Mouse (Mus musculus): ENCODE measurements at regions not wholly inside any gene's neighbourhood (a gene's known extent, or its start where the extent isn't known, plus 50 kb on each side); places are given as distances from the start of the nearest gene placed in this dataset.

GRCm38 (mm10) chr12:26796367-26796766 lies 327.4 kb downstream of the Cmpk2 start:
- H3K4me3 ChIP-seq (ENCODE audit: insufficient read depth in 1 of 2, low read depth in 2 of 2, low read length in 2 of 2): no peak overlapping the region
- DNase-seq (ENCODE audit: low read depth in 3 of 3, low spot score in 3 of 3) (no peak), ATAC-seq (ENCODE audit: insufficient read depth) (no peak)
- 55% methylated on average over 2 of the region's 2 CpGs for WGBS (ENCODE audit: insufficient replicate concordance)
- H3K36me3 ChIP-seq (replicated peaks; ENCODE audit: control insufficient read depth, insufficient read depth, low read depth): no peaks in the 10 kb centered on the region
- no peak overlapping the region for H3K9ac ChIP-seq (replicated peaks)
- H3K27ac ChIP-seq: no peak overlapping the region
- no peaks in the 10 kb centered on the region for H3K27me3 ChIP-seq (ENCODE audit: control insufficient read depth, insufficient read depth, low read length)
- no peak overlapping the region for H3K4me2 ChIP-seq (ENCODE audit: low read depth)
- TF ChIP-seq EP300 (IDR thresholded peaks at IDR 0.05; ENCODE audit: low read depth): no peak
- TF ChIP-seq CTCF (IDR thresholded peaks at IDR 0.05; ENCODE audit: low read depth): no peak
- no peaks in the 10 kb centered on the region for H3K4me1 ChIP-seq (replicated peaks; ENCODE audit: control insufficient read depth in 2 of 2, insufficient read depth in 2 of 2, low read length in 1 of 2)
- H3K9me3 ChIP-seq (ENCODE audit: control insufficient read depth, low read length): no peaks in the 10 kb centered on the region

- WGBS (ENCODE audit: insufficient replicate concordance): 65% methylated on average over 10 of the region's 10 CpGs
- Histone ChIP-seq H3K4me3 (ENCODE audit: insufficient read depth in 1 of 2, low read depth in 2 of 2, low read length in 2 of 2) (no peak overlapping the region), H3K27ac (no peak overlapping the region), H3K36me3 (replicated peaks; ENCODE audit: control insufficient read depth, insufficient read depth, low read depth) (no peaks in the 10 kb centered on the region), H3K27me3 (ENCODE audit: control insufficient read depth, insufficient read depth, low read length) (no peaks in the 10 kb centered on the region), H3K4me1 (replicated peaks; ENCODE audit: control insufficient read depth in 2 of 2, insufficient read depth in 2 of 2, low read length in 1 of 2) (no peaks in the 10 kb centered on the region), H3K9me3 (ENCODE audit: control insufficient read depth, low read length) (no peaks in the 10 kb centered on the region), H3K9ac (replicated peaks) (no peak overlapping the region), H3K4me2 (ENCODE audit: low read depth) (no peak overlapping the region)
- DNase-seq (ENCODE audit: low read depth in 3 of 3, low spot score in 3 of 3) (no peak), ATAC-seq (ENCODE audit: insufficient read depth) (no peak)
- TF ChIP-seq EP300 (IDR thresholded peaks at IDR 0.05; ENCODE audit: low read depth): no peak
- TF ChIP-seq CTCF (IDR thresholded peaks at IDR 0.05; ENCODE audit: low read depth): no peak
Observed at GRCm38 (mm10) chr12:26789336-26789846, 320.4 kb downstream of the Cmpk2 start.

GRCm38 (mm10) chr12:26785550-26785949 lies 316.5 kb downstream of the Cmpk2 start:
- Histone ChIP-seq H3K27ac (no peak overlapping the region), H3K9ac (replicated peaks) (no peak overlapping the region), H3K4me3 (ENCODE audit: insufficient read depth in 1 of 2, low read depth in 2 of 2, low read length in 2 of 2) (no peak overlapping the region), H3K9me3 (ENCODE audit: control insufficient read depth, low read length) (no peaks in the 10 kb centered on the region), H3K4me2 (ENCODE audit: low read depth) (no peak overlapping the region), H3K27me3 (ENCODE audit: control insufficient read depth, insufficient read depth, low read length) (no peaks in the 10 kb centered on the region), H3K36me3 (replicated peaks; ENCODE audit: control insufficient read depth, insufficient read depth, low read depth) (no peaks in the 10 kb centered on the region), H3K4me1 (replicated peaks; ENCODE audit: control insufficient read depth in 2 of 2, insufficient read depth in 2 of 2, low read length in 1 of 2) (no peaks in the 10 kb centered on the region)
- ATAC-seq (ENCODE audit: insufficient read depth) (no peak), DNase-seq (ENCODE audit: low read depth in 3 of 3, low spot score in 3 of 3) (no peak)
- TF ChIP-seq CTCF (IDR thresholded peaks at IDR 0.05; ENCODE audit: low read depth) (no peak), EP300 (IDR thresholded peaks at IDR 0.05; ENCODE audit: low read depth) (no peak)
- 37% methylated on average over 2 of the region's 2 CpGs for WGBS (ENCODE audit: insufficient replicate concordance)

GRCm38 (mm10) chr12:26784426-26784825 lies 315.4 kb downstream of the Cmpk2 start:
- Histone ChIP-seq H3K9me3 (ENCODE audit: control insufficient read depth, low read length) (no peaks in the 10 kb centered on the region), H3K4me3 (ENCODE audit: insufficient read depth in 1 of 2, low read depth in 2 of 2, low read length in 2 of 2) (no peak overlapping the region), H3K9ac (replicated peaks) (no peak overlapping the region), H3K4me1 (replicated peaks; ENCODE audit: control insufficient read depth in 2 of 2, insufficient read depth in 2 of 2, low read length in 1 of 2) (no peaks in the 10 kb centered on the region), H3K27ac (no peak overlapping the region), H3K27me3 (ENCODE audit: control insufficient read depth, insufficient read depth, low read length) (no peaks in the 10 kb centered on the region), H3K36me3 (replicated peaks; ENCODE audit: control insufficient read depth, insufficient read depth, low read depth) (no peaks in the 10 kb centered on the region), H3K4me2 (ENCODE audit: low read depth) (no peak overlapping the region)
- no peak for ATAC-seq (ENCODE audit: insufficient read depth)
- 69% methylated on average over 3 of the region's 3 CpGs for WGBS (ENCODE audit: insufficient replicate concordance)
- DNase-seq (ENCODE audit: low read depth in 3 of 3, low spot score in 3 of 3): no peak
- no peak for TF ChIP-seq CTCF (IDR thresholded peaks at IDR 0.05; ENCODE audit: low read depth)
- no peak for TF ChIP-seq EP300 (IDR thresholded peaks at IDR 0.05; ENCODE audit: low read depth)

GRCm38 (mm10) chr12:26783800-26784199 lies 314.8 kb downstream of the Cmpk2 start:
- no peak overlapping the region for H3K9ac ChIP-seq (replicated peaks)
- H3K4me3 ChIP-seq (ENCODE audit: insufficient read depth in 1 of 2, low read depth in 2 of 2, low read length in 2 of 2): no peak overlapping the region
- no peak for TF ChIP-seq CTCF (IDR thresholded peaks at IDR 0.05; ENCODE audit: low read depth)
- no peak for TF ChIP-seq EP300 (IDR thresholded peaks at IDR 0.05; ENCODE audit: low read depth)
- WGBS (ENCODE audit: insufficient replicate concordance): 63% methylated on average over 3 of the region's 3 CpGs
- no peaks in the 10 kb centered on the region for H3K9me3 ChIP-seq (ENCODE audit: control insufficient read depth, low read length)
- no peaks in the 10 kb centered on the region for H3K36me3 ChIP-seq (replicated peaks; ENCODE audit: control insufficient read depth, insufficient read depth, low read depth)
- no peaks in the 10 kb centered on the region for H3K4me1 ChIP-seq (replicated peaks; ENCODE audit: control insufficient read depth in 2 of 2, insufficient read depth in 2 of 2, low read length in 1 of 2)
- ATAC-seq (ENCODE audit: insufficient read depth): no peak
- no peak overlapping the region for H3K4me2 ChIP-seq (ENCODE audit: low read depth)
- H3K27me3 ChIP-seq (ENCODE audit: control insufficient read depth, insufficient read depth, low read length): no peaks in the 10 kb centered on the region
- DNase-seq (ENCODE audit: low read depth in 3 of 3, low spot score in 3 of 3): no peak
- H3K27ac ChIP-seq: no peak overlapping the region
